Mouse (Mus musculus) ES-Bruce4 (cell line): ENCODE results near the gene Elavl3.
A peak's percentile ranks its signal among the peaks of the same experiment; 100 is the strongest.

ENCODE experiments used
- CTCF ChIP-seq: IDR thresholded peaks from one replicate; pipeline ENCODE4 v1.8.1; 2011; ENCODE audit warnings: low read depth, low read length
- EP300 ChIP-seq: IDR thresholded peaks from 2 replicates; pipeline ENCODE4 v1.6.1; 2011; ENCODE audit warnings: low read depth, low read length; ENCODE audit not compliant: insufficient read depth
- POLR2A ChIP-seq: IDR thresholded peaks from one replicate; pipeline ENCODE4 v1.8.1; 2011; ENCODE audit warnings: low read length; ENCODE audit not compliant: insufficient read depth

GRCm38 (mm10) chr9:22002194-22003162, 49.3 kb downstream of the Elavl3 start, which contains the start of the genes Ccdc151 and Prkcsh:
- no peak for TF ChIP-seq CTCF
- peak; percentile 87 for TF ChIP-seq POLR2A
- TF ChIP-seq EP300 = peak; percentile 34; the same call in 1 of the 2 replicates
